Mouse (Mus musculus) gastrocnemius, adult 8-10 months (tissue): ENCODE results near the gene Hsf2bp. TPM values are rescaled to one million over a fixed set of nuclear protein-coding genes. Genes with fewer than 3 reads are reported as not detected.

Source experiments
- DNase-seq, 2 experiments: peaks; one replicate each; pipeline ENCODE4 v3.0.0; 2022; ENCODE audit warnings: low spot score in 2 of 2
- total RNA-seq, 4 experiments: library from RNA; stranded (reverse); gene quantifications; 2 replicates each; pipeline ENCODE4 v1.2.4; 2022

Gene Hsf2bp
- total RNA-seq, 4 experiments from 2014 or later = 0.82 to 0.99 (median 0.93) TPM

DNA sequence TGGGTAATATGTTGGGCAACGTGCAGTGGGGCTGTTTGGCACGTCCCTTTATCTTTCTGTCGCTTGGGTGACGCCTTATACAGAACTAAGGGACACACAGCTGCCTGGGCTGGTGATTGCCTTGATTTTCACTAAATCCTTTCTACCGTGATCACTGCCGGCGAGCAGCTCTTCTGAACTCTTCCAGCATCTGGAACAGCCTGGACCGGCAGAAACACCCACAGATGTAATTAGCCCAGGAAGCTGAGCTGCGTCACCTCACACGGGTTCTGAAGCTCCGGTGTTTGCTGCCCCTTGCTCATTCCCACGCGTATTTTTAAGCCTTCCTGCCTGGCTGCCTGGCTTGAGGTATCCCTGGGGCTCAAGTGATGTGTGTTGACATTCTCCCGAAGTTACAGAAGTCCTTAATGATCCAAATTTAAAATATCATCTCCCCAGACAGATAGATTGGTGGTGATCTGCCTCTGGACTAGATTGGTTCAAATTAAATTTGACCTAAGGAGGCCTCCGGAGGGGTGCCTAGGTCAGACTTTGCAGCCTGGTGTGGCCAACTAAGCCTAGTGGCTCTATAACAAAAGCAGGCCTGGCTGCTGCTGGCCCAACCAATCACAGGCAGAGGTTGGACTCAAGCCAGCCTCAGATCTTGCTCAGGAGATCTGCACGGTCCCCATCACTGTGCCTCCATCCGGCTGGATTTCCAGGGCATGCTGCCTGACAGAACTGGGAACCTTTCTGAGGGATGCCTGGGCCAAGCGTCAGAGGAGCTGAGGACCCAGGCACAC, 123.1 kb downstream of the Hsf2bp start:
- DNase-seq = no peak

DNA sequence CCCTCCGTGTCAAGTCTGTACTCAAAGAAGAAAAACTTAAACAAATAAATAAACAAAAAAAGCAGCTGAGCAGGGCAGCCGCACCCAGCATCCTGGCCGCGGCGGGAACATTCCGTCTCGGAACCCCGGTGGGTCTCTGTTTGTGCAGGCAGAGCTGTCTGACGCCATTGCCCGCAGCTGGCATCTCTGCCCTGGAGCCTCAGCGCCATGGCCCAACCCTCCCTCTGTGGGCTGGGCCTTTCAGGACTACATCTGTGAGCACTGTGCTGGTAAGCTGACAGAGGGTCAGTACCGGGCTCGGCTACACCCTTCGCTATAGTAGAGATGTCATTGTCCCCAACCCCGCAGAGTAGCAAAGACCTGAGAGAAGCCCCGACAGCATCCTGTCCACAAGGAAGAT, 123.8 kb downstream of the Hsf2bp start:
- DNase-seq = no peak

DNA sequence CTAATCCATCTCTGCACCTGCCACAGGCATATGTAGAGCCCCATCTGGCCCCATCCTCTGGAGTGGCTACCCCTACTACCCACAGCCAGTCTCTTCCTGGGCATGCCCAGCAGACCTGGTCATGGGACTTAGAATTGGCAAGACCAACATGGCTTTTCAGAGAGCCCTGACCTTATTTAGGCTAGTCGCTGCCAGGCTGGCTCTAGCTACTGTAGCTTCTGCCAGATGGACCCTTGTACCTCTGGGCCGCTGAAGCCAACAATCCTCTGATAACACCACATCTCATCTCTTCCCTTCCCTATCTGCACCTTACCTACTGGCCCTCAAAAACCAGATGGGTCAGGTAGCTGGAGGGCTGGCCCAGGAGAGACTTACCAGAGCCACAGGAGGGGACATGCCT, 127.2 kb downstream of the Hsf2bp start:
- no peak for DNase-seq

DNA sequence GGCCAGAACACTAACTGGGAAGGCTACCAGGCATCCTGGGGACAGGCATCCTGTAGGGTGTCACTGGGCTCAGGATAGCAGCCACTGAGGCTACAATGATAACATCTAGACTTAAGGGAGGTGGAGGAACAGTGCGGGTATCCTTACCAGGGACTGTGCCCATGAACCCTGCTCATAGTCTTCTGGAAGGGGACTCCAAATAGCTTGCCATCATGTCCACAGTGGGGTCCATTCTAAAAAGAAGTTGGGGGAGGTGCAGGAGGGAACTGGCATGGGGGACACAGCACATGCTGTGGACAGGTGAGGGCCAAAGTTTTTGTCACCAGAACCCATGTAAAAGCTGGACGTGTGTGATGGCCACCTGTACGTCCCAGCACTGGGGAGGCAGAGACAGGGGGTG, 129.7 kb downstream of the Hsf2bp start:
- DNase-seq = no peak

DNA sequence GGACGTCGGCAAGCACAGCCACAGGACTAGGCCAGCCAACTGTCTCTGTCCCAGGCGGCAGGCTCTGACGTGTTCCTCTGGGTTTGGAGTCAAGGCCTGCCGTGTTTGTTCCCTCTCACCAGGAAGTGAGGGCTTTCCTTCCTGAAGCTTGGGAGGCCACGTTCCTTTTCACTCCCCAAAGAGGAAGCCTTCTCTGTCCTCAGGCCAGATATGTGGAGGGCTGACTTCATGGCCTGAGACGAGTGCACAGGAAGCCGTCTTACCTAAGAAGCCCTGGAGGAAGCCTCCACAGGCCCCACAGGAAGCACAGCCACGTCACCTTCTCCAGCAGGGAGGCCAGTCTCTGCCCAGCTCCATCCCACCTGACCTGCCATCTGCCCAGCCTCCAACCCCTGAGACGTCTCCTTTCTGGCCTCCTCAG, 130.3 kb downstream of the Hsf2bp start:
- DNase-seq = peak in 1 of 2 experiments; percentile 31

DNA sequence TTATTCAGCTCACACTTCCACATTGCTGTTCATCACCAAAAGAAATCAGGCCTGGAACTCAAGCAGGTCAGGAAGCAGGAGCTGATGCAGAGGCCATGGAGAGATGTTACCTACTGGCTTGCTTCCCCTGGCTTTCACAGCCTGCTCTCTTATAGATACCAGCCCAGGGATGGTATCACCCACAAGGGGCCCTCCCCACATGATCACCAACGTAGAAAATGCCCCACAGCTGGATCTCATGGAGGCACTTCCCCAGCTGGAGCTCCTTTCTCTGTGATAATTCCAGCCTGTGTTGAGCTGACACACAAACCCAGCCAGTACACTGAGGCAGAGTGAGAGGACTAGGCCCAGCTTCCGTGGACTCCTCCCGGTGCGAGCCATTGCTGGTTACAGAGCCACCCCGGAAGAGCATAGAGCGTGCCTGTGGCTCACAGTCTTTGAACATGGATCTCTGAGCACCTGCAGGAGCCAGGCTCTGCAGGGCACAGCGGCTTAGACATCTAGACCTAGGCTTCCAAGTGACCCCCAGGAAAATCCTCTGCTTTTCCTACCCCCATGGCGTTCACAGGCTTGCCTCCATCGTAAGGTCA, 130.9 kb downstream of the Hsf2bp start:
- no peak for DNase-seq

DNA sequence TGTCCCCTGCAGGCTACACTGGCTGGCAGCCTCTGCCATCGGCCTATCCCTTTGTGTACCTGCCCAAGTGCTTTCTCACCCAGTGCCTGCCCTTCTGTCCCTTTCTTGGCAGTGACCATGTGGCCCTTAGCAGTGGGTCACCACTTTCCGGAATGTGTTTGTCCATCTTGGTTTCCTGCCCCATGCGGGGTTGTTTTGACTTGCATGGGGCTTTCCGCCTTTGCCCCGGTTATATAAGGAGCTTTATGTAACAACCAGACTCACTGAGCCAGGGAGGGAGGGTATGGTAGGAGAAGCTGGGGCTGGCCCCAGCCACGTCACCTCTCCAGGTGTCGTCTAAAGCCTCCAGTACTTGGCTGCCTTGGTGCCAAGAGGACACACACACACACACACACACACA, 132.1 kb downstream of the Hsf2bp start:
- no peak for DNase-seq

DNA sequence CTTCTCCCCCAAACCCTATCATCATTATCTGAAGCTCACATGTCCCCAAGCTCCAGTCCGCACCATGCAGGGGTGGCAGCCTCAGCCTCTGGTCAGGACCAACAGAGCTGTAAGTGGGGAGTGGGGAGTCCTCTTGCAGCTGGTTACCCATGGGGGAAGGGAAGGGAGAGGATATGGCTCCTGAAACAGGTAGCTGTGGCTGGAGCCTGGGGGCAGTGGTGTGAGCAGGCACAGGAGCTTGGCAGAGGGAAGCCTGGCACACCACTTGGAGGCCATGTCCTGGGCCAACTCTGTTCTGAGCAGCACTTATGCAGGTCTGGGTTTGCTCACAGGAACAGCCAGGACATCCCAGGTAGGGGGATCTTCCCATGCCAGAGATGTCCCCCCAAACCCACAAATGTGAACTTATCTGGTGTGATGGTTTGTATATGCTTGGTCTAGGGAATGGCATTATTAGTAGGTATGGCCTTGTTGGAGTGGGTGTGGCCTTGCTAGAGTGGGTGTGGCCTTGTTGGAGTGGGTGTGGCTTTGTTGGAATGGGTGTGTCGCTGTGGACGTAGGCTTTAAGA, 133.4 kb downstream of the Hsf2bp start:
- no peak for DNase-seq

DNA sequence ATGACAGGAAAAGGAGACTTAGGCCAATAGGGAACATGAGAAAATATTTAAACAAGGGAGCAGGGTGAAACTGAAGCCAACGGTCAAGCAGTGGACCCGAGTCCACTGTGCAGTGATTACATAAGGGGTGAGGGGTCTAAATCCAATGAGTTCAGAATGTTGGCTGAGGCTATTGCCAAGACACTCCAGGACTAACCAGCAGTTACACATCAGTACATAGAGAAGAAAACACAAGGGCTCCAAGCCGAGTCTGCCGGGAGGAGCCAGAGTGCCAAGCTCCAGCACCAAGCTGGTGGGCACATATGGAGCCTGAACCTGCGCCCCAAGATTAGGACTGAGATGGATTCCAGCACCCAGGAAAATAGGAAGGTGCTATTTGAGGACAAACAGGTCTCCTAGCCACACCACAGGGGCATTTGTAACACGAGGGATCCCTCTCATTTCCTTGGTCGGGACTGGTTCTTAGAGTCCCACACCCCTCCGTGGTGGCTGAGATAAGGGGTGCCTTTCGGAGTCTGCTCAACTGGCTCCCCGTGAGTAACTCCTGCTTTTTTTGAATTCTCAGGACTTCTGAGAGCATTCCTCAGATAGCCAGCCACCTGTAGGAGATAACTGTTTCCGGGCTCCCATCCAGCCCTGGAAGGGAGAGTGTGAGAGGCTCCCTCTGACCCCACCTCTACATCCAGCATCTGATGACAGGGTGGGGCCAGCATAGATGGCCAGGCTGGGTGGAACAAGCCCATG, 134.5 kb downstream of the Hsf2bp start:
- DNase-seq = no peak

DNA sequence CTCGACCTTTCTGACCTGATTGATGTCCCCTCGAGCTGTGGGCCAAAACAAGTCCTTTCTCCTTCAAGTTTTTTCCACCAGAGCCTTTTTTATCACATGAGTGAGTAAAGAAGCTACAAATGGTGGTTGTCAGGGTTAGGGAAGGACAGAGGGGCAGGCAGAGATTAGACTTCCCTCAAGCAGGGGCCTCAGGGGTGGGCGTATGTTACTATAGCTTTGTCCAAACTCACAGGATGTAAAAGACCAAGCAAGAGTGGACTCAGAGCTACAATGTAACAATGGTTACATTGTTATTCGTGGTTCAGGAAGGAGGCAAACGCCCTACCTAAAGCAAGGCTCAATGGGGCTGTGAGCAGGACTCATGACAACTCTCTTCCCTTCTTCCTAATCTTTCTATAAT, 137.2 kb downstream of the Hsf2bp start:
- DNase-seq = no peak

DNA sequence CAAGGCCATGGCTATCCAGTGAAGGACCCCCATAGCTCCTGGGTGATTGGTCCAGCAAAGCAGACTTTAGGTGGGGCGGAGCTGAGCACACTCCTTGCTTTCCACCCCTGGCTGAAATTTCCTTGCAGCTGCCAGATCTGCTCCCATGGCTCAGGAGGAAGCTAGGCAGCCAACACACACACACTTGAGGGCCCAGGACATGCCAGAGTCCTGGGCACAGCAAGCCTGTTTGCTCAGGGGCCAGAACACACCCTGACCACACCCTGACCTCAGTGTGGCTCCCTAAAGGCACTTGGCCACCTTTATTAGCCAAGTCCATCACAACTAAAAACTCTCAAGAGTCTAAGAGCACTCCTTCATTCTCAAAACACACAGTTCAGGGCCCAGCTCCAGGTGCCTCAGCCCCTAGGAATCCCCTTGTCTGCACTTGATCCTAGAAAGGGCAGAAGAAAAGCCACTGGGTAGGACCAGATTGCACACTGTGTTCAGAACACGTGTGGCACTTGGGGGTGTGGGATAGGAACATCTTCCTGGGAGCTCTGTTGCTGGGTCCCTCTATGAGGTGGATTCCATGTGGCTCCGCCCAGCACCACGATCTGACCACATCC, 138.9 kb downstream of the Hsf2bp start:
- peak in 1 of 2 experiments; percentile 33 for DNase-seq

DNA sequence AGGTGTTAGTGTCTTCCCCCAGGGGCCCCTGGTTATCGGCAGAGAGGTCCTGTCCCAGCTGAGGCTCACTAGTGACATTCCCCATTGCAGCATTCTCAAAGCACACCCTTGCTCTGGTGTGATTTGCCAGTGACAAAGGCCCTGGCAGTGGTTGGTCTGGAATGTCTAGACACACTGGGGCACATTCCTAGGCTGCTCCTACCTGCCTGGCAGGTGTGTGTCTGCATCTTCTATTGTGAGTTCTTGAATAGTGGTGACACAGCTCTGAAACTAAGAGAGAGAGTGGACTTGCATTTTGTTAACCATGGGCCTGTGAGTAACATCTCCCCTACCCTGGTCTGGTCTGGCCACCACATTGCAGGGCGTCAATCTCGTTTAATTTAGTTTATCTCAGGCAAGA, 139.4 kb downstream of the Hsf2bp start:
- DNase-seq = no peak

DNA sequence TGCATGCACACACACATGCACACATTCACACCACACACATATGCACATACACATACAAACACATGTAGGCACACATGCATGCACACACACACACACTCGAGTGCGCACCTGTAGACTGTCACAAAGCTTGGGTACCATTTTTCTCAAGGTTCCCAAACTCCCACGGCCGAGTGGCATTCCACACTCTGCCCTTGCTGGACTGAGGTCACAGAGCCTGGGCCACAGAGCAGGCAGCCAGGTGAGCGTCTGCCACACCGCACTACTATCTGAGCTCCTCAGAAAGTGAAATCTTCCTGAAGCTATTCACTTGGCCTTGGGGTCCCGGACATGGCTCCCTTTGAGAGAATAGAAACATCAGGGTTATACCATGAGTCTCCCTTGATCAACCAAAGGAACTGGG, 139.8 kb downstream of the Hsf2bp start:
- DNase-seq = no peak

Other genes starting within 250 kb of the Hsf2bp start
- 10 to 100 TPM in 2 of 4 experiments, 1 to 10 TPM in 2; 7.8 to 22.8 (median 13.9) TPM for gene Sik1, start 180.5 kb downstream of the Hsf2bp start, total RNA-seq
- 10 to 100 TPM in 1 of 4 experiments, 1 to 10 TPM in 3; 5.1 to 10.5 (median 7.5) TPM for gene Rrp1b, start 249 bp downstream of the Hsf2bp start, total RNA-seq
- 10 to 100 TPM in 1 of 4 experiments, 1 to 10 TPM in 3; 7.3 to 10.6 (median 8.4) TPM for gene Notch3, start 130.5 kb upstream of the Hsf2bp start, total RNA-seq
- under 1 TPM in 2 of 4 experiments, not detected in 2; 0.24 TPM for gene Ephx3, start 153.2 kb upstream of the Hsf2bp start, total RNA-seq
- 10 to 100 TPM; 38.2 to 40.8 (median 39.0) TPM for gene Brd4, start 248.4 kb upstream of the Hsf2bp start, total RNA-seq